Mouse (Mus musculus) cerebellum, adult 2 months (tissue): ENCODE measurements around the gene Zdhhc23.

Experiments used
- CTCF ChIP-seq: fragments of 200-500 bp; IDR thresholded peaks from 2 replicates; pipeline ENCODE4 v1.5.1; 2011; ENCODE audit warnings: low read depth, mild to moderate bottlenecking, control low read depth, low read length, moderate library complexity, borderline replicate concordance; ENCODE audit not compliant: insufficient read depth
- POLR2A ChIP-seq: fragments of 200-500 bp; IDR thresholded peaks from 2 replicates; pipeline ENCODE4 v1.6.1; 2011; ENCODE audit warnings: low read length, control low read depth, borderline replicate concordance; ENCODE audit not compliant: insufficient read depth

DNA sequence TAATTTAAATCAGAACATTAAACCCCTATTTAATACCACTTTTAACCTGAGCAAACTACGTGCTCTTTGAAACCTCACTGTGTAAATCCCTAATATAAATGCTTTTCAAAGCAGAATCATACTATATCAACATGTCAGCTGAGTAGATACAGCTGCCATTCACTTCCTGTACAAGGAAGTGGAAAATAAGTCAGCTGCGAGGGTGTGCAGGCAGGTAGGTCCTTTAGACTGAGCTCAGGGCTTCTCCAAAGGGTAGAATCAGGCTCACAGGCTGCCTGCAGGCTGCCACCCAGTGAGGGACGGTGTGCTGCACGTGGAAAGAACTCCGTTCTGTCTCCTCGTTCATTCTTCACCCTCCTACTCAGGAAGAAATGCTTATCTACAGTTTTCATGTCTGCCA, 24.7 kb downstream of the Zdhhc23 start:
- TF ChIP-seq CTCF = no peak
- TF ChIP-seq POLR2A = no peak
